Mouse (Mus musculus) myocyte (in vitro differentiated cells): ENCODE results near the gene Dnpep. TPM values are rescaled to one million over a fixed set of nuclear protein-coding genes. Genes with fewer than 3 reads are reported as not detected.

ENCODE experiments used
- H3K27me3 ChIP-seq: one replicate; pipeline ENCODE4 v1.6.1; 2011; ENCODE audit not compliant: control insufficient read depth, insufficient read depth, insufficient read length
- H3K36me3 ChIP-seq: one replicate; pipeline ENCODE4 v1.6.1; 2011; ENCODE audit not compliant: control insufficient read depth, insufficient read depth
- H3K4me2 ChIP-seq: one replicate; pipeline ENCODE4 v1.6.1; 2011; ENCODE audit warnings: low read depth, control low read depth
- H3K4me3 ChIP-seq: one replicate; pipeline ENCODE4 v1.5.1; 2011; ENCODE audit warnings: mild to moderate bottlenecking, control low read depth, moderate library complexity
- H3K79me2 ChIP-seq: one replicate; pipeline ENCODE4 v1.6.1; 2011; ENCODE audit not compliant: control insufficient read depth, insufficient read depth
- H3ac ChIP-seq: one replicate; pipeline ENCODE4 v1.6.1; 2011; ENCODE audit not compliant: control insufficient read depth, insufficient read length
- CEBPB ChIP-seq: IDR thresholded peaks from 2 replicates; pipeline ENCODE4 v1.6.1; 2011; ENCODE audit warnings: mild to moderate bottlenecking, moderate library complexity; ENCODE audit not compliant: poor library complexity, insufficient read depth, severe bottlenecking
- E2F4 ChIP-seq: IDR thresholded peaks from one replicate; pipeline ENCODE4 v1.6.1; 2011; ENCODE audit warnings: mild to moderate bottlenecking, control low read depth, moderate library complexity; ENCODE audit not compliant: insufficient read depth
- MAX ChIP-seq: IDR thresholded peaks from one replicate; pipeline ENCODE4 v1.6.1; 2011; ENCODE audit warnings: low read depth, mild to moderate bottlenecking, control low read depth
- MYOD1 ChIP-seq, 3 experiments: IDR thresholded peaks; one replicate each; pipeline ENCODE4 v1.6.1; 2011; ENCODE audit warnings: control low read depth in 2 of 3, low read depth in 2 of 3, mild to moderate bottlenecking in 2 of 3, moderate library complexity in 1 of 3; ENCODE audit not compliant: insufficient read length in 2 of 3, control insufficient read depth in 1 of 3
- MYOG ChIP-seq, 3 experiments: IDR thresholded peaks; one replicate each; pipeline ENCODE4 v1.6.1; 2011; ENCODE audit warnings: control low read depth in 2 of 3, low read depth in 2 of 3, mild to moderate bottlenecking in 2 of 3; ENCODE audit not compliant: insufficient read length in 2 of 3, control insufficient read depth in 1 of 3, insufficient read depth in 1 of 3
- POLR2A ChIP-seq: IDR thresholded peaks from one replicate; pipeline ENCODE4 v1.6.1; 2011; ENCODE audit warnings: low read depth, mild to moderate bottlenecking, control low read depth, moderate library complexity; ENCODE audit not compliant: insufficient read length
- POLR2AphosphoS2 ChIP-seq: IDR thresholded peaks from one replicate; pipeline ENCODE4 v1.6.1; 2011; ENCODE audit warnings: low read depth, control low read depth; ENCODE audit not compliant: insufficient read length
- REST ChIP-seq: IDR thresholded peaks from one replicate; pipeline ENCODE4 v1.6.1; 2011; ENCODE audit warnings: mild to moderate bottlenecking, control low read depth, moderate library complexity; ENCODE audit not compliant: insufficient read depth, insufficient read length
- SRF ChIP-seq: IDR thresholded peaks from one replicate; pipeline ENCODE4 v1.6.1; 2011; ENCODE audit warnings: low read depth; ENCODE audit not compliant: control insufficient read depth, insufficient read length
- TCF12 ChIP-seq: IDR thresholded peaks from one replicate; pipeline ENCODE4 v1.6.1; 2011; ENCODE audit warnings: mild to moderate bottlenecking, control low read depth; ENCODE audit not compliant: poor library complexity, insufficient read depth, severe bottlenecking
- TCF3 ChIP-seq: IDR thresholded peaks from one replicate; pipeline ENCODE4 v1.6.1; 2011; ENCODE audit warnings: low read depth, control low read depth; ENCODE audit not compliant: insufficient read length
- USF1 ChIP-seq: IDR thresholded peaks from one replicate; pipeline ENCODE4 v1.6.1; 2011; ENCODE audit warnings: low read depth, mild to moderate bottlenecking, control low read depth, moderate library complexity
- polyA plus RNA-seq: library from polyadenylated mRNA; unstranded; fragments of >200 nt; fragmentation: generic; extraction: Trizol; gene quantifications from one replicate; pipeline ENCODE4 v1.2.1, GENCODE M21; 2012; ENCODE audit warnings: missing spikeins

The Dnpep gene
- polyA plus RNA-seq, 1 experiment = 170 TPM

GRCm38 (mm10) chr1:75293331-75293701 is 24.5 kb downstream of the Dnpep start:
- Histone ChIP-seq H3K4me2 (peak overlapping the region; percentile 0), H3K4me3 (no peak overlapping the region), H3K36me3 (no peaks in the 10 kb centered on the region), H3K79me2 (no peaks in the 10 kb centered on the region), H3ac (no peak overlapping the region), H3K27me3 (no peaks in the 10 kb centered on the region)
- TF ChIP-seq SRF = no peak
- TF ChIP-seq MAX = no peak
- no peak for TF ChIP-seq POLR2AphosphoS2
- no peak for TF ChIP-seq TCF3
- TF ChIP-seq POLR2A = no peak
- TF ChIP-seq REST = no peak
- TF ChIP-seq MYOG (IDR thresholded peaks at IDR 0.05; ENCODE audit: control insufficient read depth in 1 of 3, insufficient read depth in 1 of 3, insufficient read length in 2 of 3, low read depth in 2 of 3) = no peak
- TF ChIP-seq MYOD1 (IDR thresholded peaks at IDR 0.05; ENCODE audit: control insufficient read depth in 1 of 3, insufficient read length in 2 of 3, low read depth in 2 of 3) = no peak
- no peak for TF ChIP-seq TCF12
- no peak for TF ChIP-seq E2F4
- TF ChIP-seq USF1 = no peak
- no peak for TF ChIP-seq CEBPB

- peak overlapping the region; percentile 21 for H3K4me2 ChIP-seq
- H3K36me3 ChIP-seq = no peaks in the 10 kb centered on the region
- no peak for TF ChIP-seq TCF3
- 0 out of 2 replicates have a peak, but pooled peaks have one; percentile 1 for TF ChIP-seq CEBPB
- TF ChIP-seq MYOG (IDR thresholded peaks at IDR 0.05; ENCODE audit: control insufficient read depth in 1 of 3, insufficient read depth in 1 of 3, insufficient read length in 2 of 3, low read depth in 2 of 3) = no peak
- TF ChIP-seq MAX = no peak
- TF ChIP-seq MYOD1 (IDR thresholded peaks at IDR 0.05; ENCODE audit: control insufficient read depth in 1 of 3, insufficient read length in 2 of 3, low read depth in 2 of 3) = peak in 2 of 3 experiments; percentile 11 to 47
- H3K27me3 ChIP-seq = no peaks in the 10 kb centered on the region
- H3K79me2 ChIP-seq = no peaks in the 10 kb centered on the region
- H3ac ChIP-seq = no peak overlapping the region
- H3K4me3 ChIP-seq = no peak overlapping the region
These were observed 25.1 kb downstream of the Dnpep start for GRCm38 (mm10) chr1:75292476-75293330.

- no peaks in the 10 kb centered on the region for H3K79me2 ChIP-seq
- H3K4me3 ChIP-seq = no peak overlapping the region
- TF ChIP-seq MYOG (IDR thresholded peaks at IDR 0.05; ENCODE audit: control insufficient read depth in 1 of 3, insufficient read depth in 1 of 3, insufficient read length in 2 of 3, low read depth in 2 of 3) (no peak), POLR2AphosphoS2 (no peak), CEBPB (no peak), POLR2A (no peak), MAX (no peak), TCF12 (no peak), TCF3 (no peak), SRF (no peak), USF1 (no peak), MYOD1 (IDR thresholded peaks at IDR 0.05; ENCODE audit: control insufficient read depth in 1 of 3, insufficient read length in 2 of 3, low read depth in 2 of 3) (no peak), E2F4 (no peak)
- H3ac ChIP-seq = no peak overlapping the region
- H3K4me2 ChIP-seq = no peak overlapping the region
- H3K36me3 ChIP-seq = no peaks in the 10 kb centered on the region
- H3K27me3 ChIP-seq = no peaks in the 10 kb centered on the region
These were observed 26.5 kb downstream of the Dnpep start for GRCm38 (mm10) chr1:75291321-75291720.

GRCm38 (mm10) chr1:75290582-75290981 is 27.2 kb downstream of the Dnpep start:
- Histone ChIP-seq H3K79me2 (no peaks in the 10 kb centered on the region), H3K4me3 (no peak overlapping the region), H3K36me3 (no peaks in the 10 kb centered on the region), H3K4me2 (no peak overlapping the region), H3ac (no peak overlapping the region), H3K27me3 (no peaks in the 10 kb centered on the region)
- TF ChIP-seq REST = no peak

GRCm38 (mm10) chr1:75289888-75290431 is 27.8 kb downstream of the Dnpep start:
- H3ac ChIP-seq = no peak overlapping the region
- TF ChIP-seq E2F4 (no peak), USF1 (no peak), POLR2A (no peak), TCF12 (no peak)
- H3K36me3 ChIP-seq = no peaks in the 10 kb centered on the region
- H3K4me3 ChIP-seq = no peak overlapping the region
- H3K79me2 ChIP-seq = no peaks in the 10 kb centered on the region
- H3K4me2 ChIP-seq = no peak overlapping the region
- H3K27me3 ChIP-seq = no peaks in the 10 kb centered on the region
